Mouse (Mus musculus) cortical plate, adult 2 months (tissue): ENCODE data around the gene Soga1.

Source experiments
- CTCF ChIP-seq: fragments of 200-500 bp; IDR thresholded peaks from 2 replicates; pipeline ENCODE4 v1.5.1; 2011; ENCODE audit warnings: mild to moderate bottlenecking, control low read depth, low read length; ENCODE audit not compliant: insufficient read depth; ENCODE audit errors: extremely low read depth
- POLR2A ChIP-seq: fragments of 200-500 bp; IDR thresholded peaks from 2 replicates; pipeline ENCODE4 v1.6.1; 2011; ENCODE audit warnings: mild to moderate bottlenecking, low read length, control low read depth; ENCODE audit not compliant: insufficient read depth; ENCODE audit errors: extremely low read depth

GRCm38 (mm10) chr2:157019228-157019627 is 59.8 kb downstream of the Soga1 start:
- TF ChIP-seq CTCF (no peak), POLR2A (no peak)
